Mouse (Mus musculus) MEL (cell line): ENCODE data around the gene Cmtm3.

Experiments used
- CHD2 ChIP-seq: IDR thresholded peaks from 2 replicates; pipeline ENCODE4 v1.6.1; 2011; ENCODE audit warnings: low read length, improper control_type of control experiment
- CTCF ChIP-seq, 3 experiments: IDR thresholded peaks in 2 of 3; conservative IDR thresholded peaks in 1 of 3; 2 replicates each; pipeline ENCODE4 v1.5.1; 2011 to 2012; ENCODE audit warnings: low read length in 3 of 3, low read depth in 2 of 3, mild to moderate bottlenecking in 2 of 3, improper control_type of control experiment in 1 of 3, inconsistent platforms in 1 of 3, mixed read lengths in 1 of 3, moderate library complexity in 1 of 3; ENCODE audit not compliant: control insufficient read depth in 1 of 3, insufficient read depth in 1 of 3, poor library complexity in 1 of 3, severe bottlenecking in 1 of 3
- ELF1 ChIP-seq: IDR thresholded peaks from 2 replicates; pipeline ENCODE4 v1.6.1; 2014; ENCODE audit warnings: low read depth, mild to moderate bottlenecking, inconsistent platforms, low read length, improper control_type of control experiment, moderate library complexity
- MAZ ChIP-seq: IDR thresholded peaks from 2 replicates; pipeline ENCODE4 v1.6.1; 2012; ENCODE audit warnings: low read depth, mild to moderate bottlenecking, inconsistent platforms, low read length, improper control_type of control experiment
- USF2 ChIP-seq, 2 experiments: IDR thresholded peaks; 2 replicates each; pipeline ENCODE4 v1.6.1; 2011 to 2012; ENCODE audit warnings: improper control_type of control experiment in 2 of 2, low read length in 2 of 2, borderline replicate concordance in 1 of 2, inconsistent platforms in 1 of 2, low read depth in 1 of 2, mild to moderate bottlenecking in 1 of 2; ENCODE audit not compliant: insufficient read depth in 1 of 2

DNA sequence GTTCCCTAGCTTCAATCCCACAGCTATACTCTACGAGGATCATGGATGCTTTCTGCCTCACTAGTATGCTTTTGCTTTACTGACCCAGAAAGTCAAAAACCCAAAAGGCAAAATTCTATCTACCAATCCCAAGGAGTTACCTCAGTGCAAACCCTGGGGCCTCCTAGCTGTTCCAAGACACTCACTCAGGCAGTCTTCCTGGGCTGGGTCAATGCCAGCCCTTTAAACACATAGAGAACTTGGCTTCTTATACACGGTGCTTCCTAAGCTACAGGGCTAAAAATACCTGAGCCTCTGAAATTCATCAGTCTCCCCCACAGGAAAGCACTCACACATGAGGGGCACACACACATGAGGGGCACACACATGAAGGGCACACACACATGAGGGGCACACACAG, 44.1 kb downstream of the Cmtm3 start:
- no peak for TF ChIP-seq ELF1
- TF ChIP-seq USF2 (IDR thresholded peaks at IDR 0.05; ENCODE audit: borderline replicate concordance in 1 of 2, insufficient read depth in 1 of 2, low read depth in 1 of 2, low read length in 2 of 2) = no peak
- TF ChIP-seq CTCF (IDR thresholded peaks at IDR 0.05 in 2 of 3, conservative IDR thresholded peaks at IDR 0.05 in 1 of 3; ENCODE audit: control insufficient read depth in 1 of 3, insufficient read depth in 1 of 3, low read depth in 2 of 3, low read length in 3 of 3, poor library complexity in 1 of 3, severe bottlenecking in 1 of 3) = no peak
- no peak for TF ChIP-seq MAZ
- no peak for TF ChIP-seq CHD2
